Mouse (Mus musculus): ENCODE measurements around the gene Gap43. TPM values are rescaled to one million over a fixed set of nuclear protein-coding genes. Genes with fewer than 3 reads are reported as not detected.
"Not testable (repeated sequence)": the region's sequence is repeated elsewhere in the genome, so short reads cannot be mapped to it uniquely, and the experiment has no call there.

Gap43 gene
- 100 to 1,000 TPM; 204 to 232 TPM for total RNA-seq (2021)

DNA sequence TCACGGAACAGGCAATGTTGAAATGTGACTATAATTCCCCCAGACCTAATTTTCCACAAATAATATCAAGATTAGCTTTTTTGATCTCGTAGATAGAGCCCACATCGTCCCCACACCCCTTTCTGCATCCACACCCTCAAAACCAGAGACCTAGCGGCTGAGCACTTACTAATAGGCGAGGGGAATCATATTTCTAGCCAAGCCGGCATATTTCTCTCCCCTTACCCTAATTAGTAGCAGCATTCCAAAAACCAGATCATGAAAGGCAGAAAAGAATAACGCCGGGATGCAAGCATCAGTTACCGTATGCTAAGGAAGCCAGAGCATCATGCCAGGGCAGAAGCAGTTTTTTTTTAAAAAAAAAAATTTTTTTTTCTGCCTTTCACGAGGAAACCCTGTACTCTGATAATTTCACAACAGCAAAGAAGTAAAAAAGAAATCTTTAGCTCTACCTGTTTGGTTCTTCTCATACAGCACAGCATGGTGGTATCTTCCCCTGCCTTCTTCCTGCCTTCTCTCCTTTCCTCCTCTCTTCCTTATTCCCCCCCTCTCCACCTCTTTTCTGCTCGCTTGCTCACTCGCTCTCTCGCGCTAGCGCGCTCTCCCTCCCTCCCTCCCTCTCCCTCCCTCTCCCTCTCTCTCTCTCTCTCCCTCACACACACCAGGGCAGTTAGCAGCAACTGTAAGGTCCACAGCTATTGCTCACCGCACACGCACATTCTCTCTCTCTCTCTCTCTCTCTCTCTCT is at the start of gene Gap43:
Gene Gap43, minus strand, starts transcription at position 631 of the 748 bp plus-strand sequence.
- no peak for DNase-seq (ENCODE audit: extremely low spot score in 1 of 2, low spot score in 1 of 2)

DNA sequence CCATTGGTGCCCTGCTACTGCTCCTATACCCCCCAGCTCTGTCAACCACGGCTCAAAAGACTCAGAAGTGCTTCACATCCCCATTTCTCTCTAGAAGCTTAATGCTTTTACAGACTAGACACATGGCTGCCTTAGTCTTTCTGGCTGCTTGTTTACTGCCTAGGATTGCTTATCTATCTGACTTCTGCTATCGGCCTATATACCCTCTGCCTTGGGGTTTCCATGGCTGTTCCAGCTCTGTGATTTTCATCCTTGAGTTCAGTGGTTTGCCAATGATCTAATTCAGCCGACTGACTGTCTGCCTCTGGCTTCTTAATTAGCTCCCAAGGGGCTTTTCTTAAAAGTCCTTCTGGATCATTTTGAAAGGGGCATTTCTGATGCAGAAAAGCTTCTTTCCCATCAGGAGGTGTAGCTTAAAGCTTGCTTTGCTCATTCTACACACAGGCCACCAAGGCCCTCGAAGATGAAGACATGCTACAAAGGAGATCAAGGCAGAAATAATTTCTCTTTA is 40.9 kb upstream of the Gap43 start:
- no peak for DNase-seq (ENCODE audit: extremely low spot score in 1 of 2, low spot score in 1 of 2)

DNA sequence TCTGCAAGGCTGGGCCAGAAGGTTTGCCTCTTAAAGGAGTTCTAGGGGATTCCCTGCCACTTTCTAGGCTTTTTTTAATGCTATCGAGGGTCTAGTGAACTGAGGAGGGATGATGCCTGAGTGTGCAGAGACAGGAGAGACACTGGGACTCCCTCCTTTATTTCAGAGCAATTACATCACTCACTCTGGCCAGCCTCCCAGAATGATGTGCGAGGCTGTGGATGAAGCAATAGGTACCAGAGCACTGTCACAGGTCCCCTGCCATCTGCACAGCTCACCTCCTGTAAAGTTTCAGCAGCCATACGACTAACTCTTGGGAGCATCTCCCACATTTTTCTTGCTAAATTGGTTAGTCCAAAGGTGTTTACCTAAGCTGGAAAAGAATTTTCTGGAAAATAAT is 40.2 kb upstream of the Gap43 start:
- DNase-seq (ENCODE audit: extremely low spot score in 1 of 2, low spot score in 1 of 2), result no peak

DNA sequence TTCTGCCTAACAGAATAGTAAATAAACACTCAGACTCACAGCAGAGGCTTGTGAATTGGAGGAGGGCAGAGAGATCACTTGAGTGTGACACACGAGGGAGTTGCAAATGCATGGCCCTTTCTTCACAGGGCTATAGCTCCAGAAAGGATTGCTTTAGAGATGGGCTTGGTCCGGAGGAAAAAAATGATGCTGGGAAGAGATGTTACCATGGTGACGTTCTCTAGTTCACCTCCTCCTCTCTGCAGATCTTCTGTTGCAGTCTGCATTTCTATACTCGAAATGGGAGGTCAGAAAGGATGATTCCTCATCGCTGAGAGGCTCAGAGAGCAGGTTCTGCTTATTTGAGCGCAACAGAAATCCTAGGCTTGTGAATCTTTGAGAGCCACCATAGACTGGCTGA is 29.7 kb upstream of the Gap43 start:
- DNase-seq (ENCODE audit: extremely low spot score in 1 of 2, low spot score in 1 of 2), result no peak

DNA sequence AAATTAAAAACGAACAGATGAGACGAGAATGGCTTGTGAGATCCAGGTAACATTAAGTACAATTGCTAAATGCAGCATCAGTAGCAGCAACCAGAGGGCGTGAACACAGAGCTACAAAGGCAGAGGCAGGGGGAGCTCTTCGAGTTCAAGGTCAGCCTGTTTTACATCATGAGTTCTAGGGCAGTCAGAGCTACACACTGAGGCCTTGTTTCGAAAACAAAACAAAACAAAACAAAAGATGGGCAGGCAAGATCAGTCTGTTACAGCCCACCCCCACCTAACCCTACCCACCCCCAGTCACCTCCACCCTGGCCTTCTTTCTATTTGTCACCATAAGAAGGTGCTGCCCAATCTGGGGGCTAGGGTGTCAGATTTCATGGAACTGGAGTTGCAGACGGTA is 28.9 kb upstream of the Gap43 start:
- DNase-seq (ENCODE audit: extremely low spot score in 1 of 2, low spot score in 1 of 2), result no peak

DNA sequence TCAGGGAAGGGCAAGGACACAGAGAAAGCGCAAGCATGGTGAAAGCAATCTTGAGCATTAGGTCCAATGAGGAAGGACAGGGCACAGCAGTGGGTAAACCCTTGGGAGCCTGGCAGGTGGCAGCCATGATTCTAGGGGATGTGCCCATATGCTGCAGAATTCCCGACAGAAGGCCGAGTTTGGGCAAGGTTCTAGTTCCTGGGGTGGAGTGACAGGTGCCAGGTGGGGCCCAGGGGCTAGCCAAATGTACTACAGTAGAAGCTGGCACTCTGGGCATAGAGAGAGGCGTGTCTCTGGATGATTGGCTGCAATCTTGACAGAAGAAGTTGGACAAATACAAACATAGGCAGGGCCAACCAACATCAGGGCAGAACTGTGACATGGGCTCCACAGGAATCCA is 19.6 kb upstream of the Gap43 start:
- DNase-seq (ENCODE audit: extremely low spot score in 1 of 2, low spot score in 1 of 2), result no peak

DNA sequence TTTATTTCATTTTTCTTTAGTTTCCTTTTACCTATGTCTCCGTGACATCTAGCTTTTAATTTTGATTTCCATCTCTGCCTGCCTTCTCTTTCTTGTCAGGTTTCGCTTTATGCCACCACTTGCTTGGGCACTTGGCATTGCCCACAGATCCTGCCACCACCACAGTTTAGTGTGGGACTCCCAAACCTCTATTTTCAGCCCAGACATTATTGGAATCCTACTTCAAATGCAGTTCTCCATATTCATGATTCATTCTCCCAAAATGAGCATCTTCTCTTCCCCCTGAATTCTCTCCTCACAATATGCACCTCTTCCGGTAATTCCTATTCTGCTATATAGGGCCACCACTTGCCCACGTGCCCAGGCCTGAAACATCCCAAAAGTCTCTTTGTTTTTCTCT is 17.6 kb upstream of the Gap43 start:
- DNase-seq (ENCODE audit: extremely low spot score in 1 of 2, low spot score in 1 of 2), result no peak

DNA sequence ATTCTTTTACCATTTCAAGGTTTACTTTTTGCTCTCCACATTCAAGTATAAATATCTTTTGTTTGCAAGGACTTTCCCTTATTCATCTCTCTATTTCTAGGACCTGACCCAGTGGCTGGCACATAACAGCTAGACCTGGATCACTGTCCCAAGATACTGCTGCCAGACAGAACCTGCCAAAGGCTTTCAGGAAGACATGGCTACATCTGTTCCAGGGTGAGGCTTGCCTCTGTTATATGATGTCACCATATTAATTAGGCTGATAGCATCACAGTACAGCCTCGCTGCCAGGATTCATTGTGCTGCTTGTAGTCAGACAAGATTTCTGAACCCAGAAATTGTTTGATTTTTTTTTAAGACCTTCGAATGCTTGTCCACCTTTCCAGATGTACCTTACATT is 9.6 kb upstream of the Gap43 start:
- no peak for DNase-seq (ENCODE audit: extremely low spot score in 1 of 2, low spot score in 1 of 2)

DNA sequence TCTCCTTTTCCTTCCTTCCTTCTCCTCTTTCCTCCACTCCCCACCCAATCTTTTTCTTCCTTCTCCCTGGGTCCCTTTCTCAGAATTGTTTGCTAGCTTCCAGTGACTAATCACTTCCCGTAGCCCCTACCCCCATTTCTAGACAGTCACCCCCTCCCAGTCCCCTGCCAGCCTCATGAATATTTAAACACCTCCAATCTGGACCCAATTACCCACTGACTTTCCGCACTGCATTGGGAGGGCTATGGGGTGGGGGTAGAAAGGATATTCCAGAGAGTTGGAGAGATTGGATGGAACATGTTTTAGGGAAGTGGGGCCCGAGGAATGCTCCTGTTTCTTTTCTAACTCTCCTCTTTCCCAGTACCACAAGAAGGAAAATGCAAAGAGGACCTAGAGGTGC is 414 bp upstream of the Gap43 start:
- DNase-seq (ENCODE audit: extremely low spot score in 1 of 2, low spot score in 1 of 2), result not testable (repeated sequence)

DNA sequence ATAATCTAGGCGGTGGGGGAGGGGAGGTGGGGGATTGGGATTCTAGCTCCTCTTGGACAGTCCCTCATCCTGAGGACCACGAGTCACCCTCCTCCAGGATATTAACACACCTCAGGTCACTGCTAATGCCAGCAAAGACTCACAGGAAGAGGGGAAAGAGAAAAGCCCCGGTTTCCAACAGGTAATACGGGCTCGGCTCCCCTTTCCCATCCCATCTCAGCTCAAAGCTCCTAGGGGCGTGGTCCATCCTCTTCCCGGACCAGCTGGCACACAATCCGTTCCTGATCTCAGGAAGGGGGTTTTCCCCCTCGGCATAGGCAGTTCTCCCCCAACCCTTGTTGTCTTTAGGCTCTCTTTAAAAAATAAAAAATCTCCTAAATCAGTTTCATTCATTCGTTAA is 939 bp downstream of the Gap43 start:
- peak in 1 of 2 experiments; percentile 19 for DNase-seq (ENCODE audit: extremely low spot score in 1 of 2, low spot score in 1 of 2)

DNA sequence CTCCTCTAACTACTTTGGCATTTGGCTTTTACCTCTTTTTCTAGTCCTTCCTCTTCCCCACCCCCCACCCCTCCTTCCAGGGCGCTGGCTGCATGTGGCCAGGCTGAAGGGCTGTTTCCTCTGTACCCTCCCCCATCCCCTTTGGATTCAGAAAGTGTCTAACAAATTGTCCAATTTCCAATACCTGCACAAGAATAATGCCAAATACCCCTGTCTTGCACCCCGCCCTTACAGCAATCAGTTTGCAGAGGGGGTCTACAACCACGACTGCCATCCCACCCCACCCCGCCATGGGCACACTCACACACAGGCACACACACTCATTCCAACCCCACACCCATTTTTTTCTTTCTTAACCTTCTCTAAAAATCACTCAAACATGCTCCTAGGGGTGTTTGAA is 1.5 kb downstream of the Gap43 start:
- DNase-seq (ENCODE audit: extremely low spot score in 1 of 2, low spot score in 1 of 2), result no peak

DNA sequence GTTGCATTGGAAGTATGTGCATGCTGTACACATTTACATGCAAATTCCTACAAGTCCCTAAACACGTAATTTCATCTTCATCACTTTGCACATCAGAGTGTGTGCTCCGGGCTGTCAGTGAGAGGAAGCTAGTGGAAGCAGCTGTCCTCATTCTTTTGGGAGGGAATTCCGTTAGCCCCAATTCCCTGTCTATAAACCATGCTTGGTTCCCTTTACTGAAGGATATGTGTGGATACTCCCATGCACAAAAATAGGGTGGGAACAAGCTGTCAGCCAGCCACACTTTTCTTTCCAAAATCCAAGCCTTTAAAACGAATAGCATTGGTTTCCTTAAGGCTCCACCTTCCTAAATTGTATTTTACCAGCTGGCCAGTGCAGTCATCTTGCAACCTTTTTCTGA is 2.1 kb downstream of the Gap43 start:
- no peak for DNase-seq (ENCODE audit: extremely low spot score in 1 of 2, low spot score in 1 of 2)

DNA sequence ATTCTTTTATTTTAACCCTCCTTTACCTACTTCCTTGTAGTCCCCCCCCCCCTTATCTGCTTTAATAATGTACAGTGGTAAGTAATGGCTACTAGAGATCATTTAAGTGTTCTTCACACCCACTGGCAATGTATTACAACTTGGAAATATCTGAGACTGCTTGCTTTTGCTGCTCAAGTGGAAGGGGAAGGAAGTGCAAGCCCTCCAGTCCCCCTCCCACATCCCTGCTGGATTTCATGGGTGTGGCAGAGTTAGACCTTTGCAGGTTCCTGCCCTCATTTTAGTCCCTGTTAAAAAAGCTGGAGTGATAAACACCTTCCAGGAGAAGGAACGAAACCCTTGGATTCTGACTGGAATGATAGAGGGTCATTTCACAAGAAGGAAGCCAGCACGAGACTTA is 2.8 kb downstream of the Gap43 start:
- DNase-seq (ENCODE audit: extremely low spot score in 1 of 2, low spot score in 1 of 2), result no peak

DNA sequence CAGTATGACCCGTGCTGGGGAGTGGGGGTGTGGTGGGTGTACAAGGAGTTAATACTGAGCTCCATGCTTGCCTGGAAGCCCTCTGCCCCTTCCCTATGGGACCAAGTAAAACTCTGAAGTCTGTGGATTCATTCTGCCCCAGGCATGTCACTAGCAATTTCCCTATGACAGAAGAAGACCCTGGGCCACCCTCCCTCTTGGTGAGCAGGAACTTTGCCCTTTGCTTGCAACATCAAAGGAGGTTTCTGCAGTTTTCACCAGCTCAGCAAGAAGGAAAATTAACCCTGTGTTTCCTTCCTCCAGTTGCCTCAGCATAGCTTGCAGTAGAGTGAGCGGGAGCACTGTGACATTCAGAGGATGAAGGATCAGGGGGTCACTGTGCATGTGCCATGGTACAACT is 3.8 kb downstream of the Gap43 start:
- no peak for DNase-seq (ENCODE audit: extremely low spot score in 1 of 2, low spot score in 1 of 2)

DNA sequence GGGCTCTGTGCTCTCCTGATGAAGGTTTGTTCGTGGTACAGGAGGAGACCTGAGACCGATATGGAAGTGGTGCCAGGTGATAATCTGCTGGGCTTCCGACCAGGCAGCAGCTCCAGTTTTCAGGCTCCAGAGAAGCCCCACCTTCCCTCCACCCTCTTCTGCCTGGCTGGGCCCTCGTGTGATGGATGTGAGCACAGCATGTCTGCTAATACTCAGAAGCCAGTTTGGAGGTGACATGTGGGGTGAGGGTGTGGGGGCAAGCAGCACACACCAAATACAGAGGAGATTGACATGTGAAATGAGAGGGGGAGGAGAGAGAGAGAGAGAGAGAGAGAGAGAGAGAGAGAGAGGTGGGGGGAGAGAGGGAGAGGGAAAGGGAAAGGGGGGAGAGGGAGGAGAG is 8.1 kb downstream of the Gap43 start:
- no peak for DNase-seq (ENCODE audit: extremely low spot score in 1 of 2, low spot score in 1 of 2)

DNA sequence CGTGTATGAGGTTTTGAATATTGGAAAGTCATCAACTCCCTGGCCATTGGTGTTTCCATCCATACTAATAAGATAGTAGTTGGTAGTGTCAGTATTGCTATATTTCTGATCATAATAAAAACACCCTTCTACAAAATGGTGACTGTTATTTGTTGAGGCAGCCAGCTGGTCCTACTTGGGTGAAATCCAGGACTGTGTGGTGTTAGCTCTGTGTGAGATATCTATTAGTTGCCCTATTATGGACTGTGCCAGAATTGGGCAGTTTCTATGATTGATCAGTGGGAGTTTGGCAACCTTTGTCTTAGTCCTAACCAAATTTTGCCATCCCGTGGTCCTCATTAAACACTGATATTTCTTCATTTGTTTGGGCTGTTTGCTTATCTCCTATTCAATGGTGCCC is 14.3 kb downstream of the Gap43 start:
- DNase-seq (ENCODE audit: extremely low spot score in 1 of 2, low spot score in 1 of 2), result no peak

DNA sequence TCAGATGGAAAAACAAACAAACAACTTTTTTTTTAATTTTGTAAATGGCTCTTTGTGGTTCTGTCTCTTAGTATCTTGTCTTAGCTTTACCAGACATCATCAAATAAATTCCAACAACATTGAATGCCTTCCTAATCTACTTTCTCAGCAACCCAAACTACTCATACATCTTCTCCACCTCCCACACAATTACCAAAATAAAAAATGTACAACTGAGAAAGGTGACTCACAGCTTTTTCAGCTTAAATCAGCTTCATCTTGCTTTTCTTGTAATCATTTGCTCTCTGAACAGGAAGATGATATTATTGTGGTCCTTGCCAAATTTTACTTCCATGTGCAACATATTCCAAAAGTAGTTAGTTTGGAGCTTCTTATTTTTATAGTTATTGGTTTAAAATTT is 14.9 kb downstream of the Gap43 start:
- DNase-seq (ENCODE audit: extremely low spot score in 1 of 2, low spot score in 1 of 2), result no peak

DNA sequence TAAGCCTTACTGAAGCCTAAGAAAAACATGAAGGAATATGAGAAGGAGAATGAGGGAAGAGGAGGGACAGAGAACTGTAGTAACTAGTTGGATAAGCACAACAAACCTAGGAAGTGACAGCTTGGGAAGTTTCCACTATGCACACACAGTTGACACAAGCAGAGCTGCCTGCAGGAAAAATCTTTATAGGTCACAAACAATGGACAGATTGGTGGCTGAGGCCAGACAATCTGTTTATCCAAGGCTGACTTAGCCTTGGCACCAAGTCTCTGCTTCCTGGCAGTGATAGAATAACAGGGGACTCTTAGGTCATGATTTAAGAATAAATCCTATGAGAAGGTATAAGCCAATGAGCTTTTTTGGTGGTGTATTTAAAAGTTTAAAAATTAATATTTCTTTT is 20.6 kb downstream of the Gap43 start:
- no peak for DNase-seq (ENCODE audit: extremely low spot score in 1 of 2, low spot score in 1 of 2)

DNA sequence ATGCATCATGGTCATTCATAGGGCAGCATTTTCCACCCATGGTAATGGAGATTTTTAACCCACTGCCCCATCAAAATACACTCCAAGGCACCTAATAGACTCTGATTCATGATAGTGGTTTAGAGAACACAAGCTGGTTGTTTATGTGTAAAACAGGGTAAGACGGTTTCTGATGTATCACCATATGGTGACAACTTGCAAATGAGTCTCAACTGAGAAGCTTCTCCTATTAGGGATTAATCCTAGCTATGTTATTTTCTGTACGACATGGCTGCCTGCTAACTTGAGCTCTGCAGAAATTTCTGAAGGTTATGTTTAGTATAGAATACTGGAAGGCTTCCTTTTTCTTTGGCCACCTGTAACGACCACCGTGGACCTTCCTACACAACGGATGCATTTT is 21.1 kb downstream of the Gap43 start:
- no peak for DNase-seq (ENCODE audit: extremely low spot score in 1 of 2, low spot score in 1 of 2)

DNA sequence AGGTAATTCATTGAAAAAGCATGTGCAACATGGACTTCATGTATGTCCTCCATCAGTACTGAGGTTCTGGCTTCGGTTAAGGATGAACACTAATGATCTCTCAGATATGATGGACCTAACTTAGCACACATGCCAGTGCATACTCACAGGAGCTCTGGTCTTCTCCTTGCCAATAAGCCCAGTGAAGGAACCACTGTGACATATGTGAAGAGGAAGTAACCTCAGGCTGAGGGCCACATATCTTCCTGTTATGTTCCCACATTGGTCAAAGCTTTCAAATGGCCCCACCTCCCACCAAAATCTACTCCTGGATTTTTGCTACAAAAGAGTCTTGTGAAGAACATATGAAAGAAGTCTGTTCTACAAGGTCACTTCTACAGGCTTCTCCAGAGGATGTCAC is 28.3 kb downstream of the Gap43 start:
- no peak for DNase-seq (ENCODE audit: extremely low spot score in 1 of 2, low spot score in 1 of 2)

DNA sequence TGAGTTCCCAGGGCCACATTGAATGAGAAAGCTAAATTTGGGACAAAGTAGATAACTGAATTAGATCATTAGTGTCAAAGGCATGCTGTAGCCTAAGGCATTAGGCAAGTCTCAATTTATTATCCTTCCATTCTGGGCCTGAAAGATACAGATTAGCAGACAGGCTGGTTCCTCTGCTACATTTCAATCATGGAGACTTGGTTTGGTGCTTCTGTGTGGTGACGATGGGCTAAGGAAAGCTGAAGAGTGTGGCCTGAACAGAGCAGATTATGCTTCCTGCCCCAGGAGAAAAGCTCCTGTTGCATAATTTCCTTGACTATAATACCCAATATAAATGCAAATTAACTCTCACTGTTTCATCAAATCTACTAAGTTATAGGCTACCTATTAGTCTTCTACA is 31.7 kb downstream of the Gap43 start:
- no peak for DNase-seq (ENCODE audit: extremely low spot score in 1 of 2, low spot score in 1 of 2)

DNA sequence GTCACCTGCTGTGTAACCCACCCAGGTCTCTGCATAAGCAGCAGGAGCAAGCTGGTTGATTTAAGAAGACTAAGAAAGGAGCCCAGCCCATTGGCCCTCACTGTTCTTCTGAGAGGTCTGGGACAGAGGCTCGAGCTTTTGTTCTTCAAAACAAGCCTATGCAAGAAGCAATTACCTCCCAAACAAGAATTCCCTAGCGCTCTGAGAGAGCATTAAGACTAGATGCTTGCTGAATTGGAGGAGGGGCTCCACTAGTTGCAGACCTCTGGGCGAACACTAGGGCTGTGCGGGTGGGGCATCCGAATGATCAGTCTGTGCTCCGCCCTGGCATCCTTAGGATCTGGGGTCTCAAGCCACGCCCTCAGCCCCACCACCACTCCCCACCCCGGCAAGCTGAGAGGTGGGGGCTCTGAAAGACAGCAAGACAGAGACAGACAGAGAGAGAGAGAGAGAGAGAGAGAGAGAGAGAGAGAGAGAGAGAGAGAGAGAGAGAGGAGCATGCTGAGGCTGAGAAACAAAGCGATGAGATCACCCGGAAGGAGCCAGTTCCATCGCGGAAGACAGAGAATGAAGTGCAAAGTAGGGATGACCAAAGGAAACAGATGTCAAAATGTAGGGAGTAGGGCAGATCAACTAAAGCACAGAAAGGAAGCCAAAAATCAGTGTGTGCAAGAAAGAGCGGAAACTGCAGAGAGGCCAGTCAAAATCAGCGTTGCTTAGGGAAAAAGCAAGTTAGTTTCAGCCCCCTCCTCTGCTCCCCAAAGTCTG is 34.3 kb downstream of the Gap43 start:
- no peak for DNase-seq (ENCODE audit: extremely low spot score in 1 of 2, low spot score in 1 of 2)
